Mouse (Mus musculus): ENCODE measurements at regions not wholly inside any gene's neighbourhood (a gene's known extent, or its start where the extent isn't known, plus 50 kb on each side); places are given as distances from the start of the nearest gene placed in this dataset.
"Not testable (repeated sequence)": the region's sequence is repeated elsewhere in the genome, so short reads cannot be mapped to it uniquely, and the experiment has no call there.

DNA sequence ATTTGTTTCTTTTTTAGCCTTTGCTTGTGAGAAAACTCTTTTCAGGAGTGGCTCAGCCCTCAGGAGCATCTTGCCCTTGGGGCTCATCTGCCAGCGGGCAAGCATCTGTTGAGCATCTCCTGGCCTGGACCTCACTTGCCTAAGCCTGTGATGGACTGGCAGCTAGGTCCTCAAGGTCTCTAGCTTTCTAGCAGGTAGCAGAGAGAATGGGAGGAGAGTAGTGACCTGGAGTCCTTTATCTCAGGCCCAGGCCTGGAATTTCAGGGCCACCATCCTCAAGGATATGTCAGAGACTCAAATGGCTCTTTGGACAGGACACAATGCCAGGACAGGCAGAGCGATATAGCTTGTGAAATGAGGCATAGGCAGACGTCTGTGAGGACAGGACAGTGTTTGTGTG lies 59.3 kb upstream of the Klf13 start:
- peaks cover 13% of the 10 kb centered on the region; the same call in 1 of the 2 replicates for H3K4me1 ChIP-seq (ENCODE audit: control insufficient read depth, insufficient read depth, insufficient read length, low read length)
- no peak for TF ChIP-seq CTCF (IDR thresholded peaks at IDR 0.05; ENCODE audit: extremely low read depth, insufficient read length, insufficient replicate concordance, low read depth, low read length)
- TF ChIP-seq POLR2A (IDR thresholded peaks at IDR 0.05; ENCODE audit: low read depth, low read length): no peak

DNA sequence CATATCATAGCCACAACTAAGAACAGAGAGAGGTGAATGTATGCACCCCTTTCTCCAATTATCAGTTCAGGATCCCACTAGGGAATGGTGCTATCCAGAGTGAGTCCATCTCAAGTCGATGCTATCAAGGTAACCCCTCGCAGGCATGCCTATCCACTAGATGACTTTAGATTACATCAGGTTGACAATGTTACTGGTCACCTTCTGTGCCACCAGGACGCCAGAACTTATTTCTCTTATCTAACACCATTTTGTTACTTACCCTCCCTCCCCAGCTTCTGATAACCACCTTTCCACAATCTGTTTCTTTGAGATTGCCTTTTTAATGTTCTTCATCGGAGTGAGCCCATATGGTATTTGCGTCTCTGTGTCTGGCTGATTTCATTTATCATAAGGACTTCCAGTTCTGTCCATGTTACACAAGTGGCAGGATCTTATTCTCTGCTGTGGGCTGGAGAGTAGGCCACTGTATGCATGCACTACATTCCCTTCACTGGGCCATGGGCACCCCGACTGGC lies 57.9 kb upstream of the Klf13 start:
- no peaks in the 10 kb centered on the region for H3K27me3 ChIP-seq (ENCODE audit: control insufficient read depth, insufficient read depth, low read length)
- WGBS: 86% methylated on average over 6 of the region's 6 CpGs
- no peak overlapping the region for H3K27ac ChIP-seq (ENCODE audit: insufficient read depth, low read depth, low read length)
- TF ChIP-seq CTCF (IDR thresholded peaks at IDR 0.05; ENCODE audit: extremely low read depth, insufficient read length, insufficient replicate concordance, low read depth, low read length) (no peak), POLR2A (IDR thresholded peaks at IDR 0.05; ENCODE audit: low read depth, low read length) (no peak)
- H3K4me3 ChIP-seq (ENCODE audit: low read depth, low read length): no peak overlapping the region
- H3K36me3 ChIP-seq (ENCODE audit: control insufficient read depth, insufficient read depth, low read length): no peaks in the 10 kb centered on the region
- peaks cover 13% of the 10 kb centered on the region; the same call in 1 of the 2 replicates for H3K4me1 ChIP-seq (ENCODE audit: control insufficient read depth, insufficient read depth, insufficient read length, low read length)

More for the DNA sequence above, 59.3 kb upstream of the Klf13 start:
- Histone ChIP-seq H3K36me3 (ENCODE audit: control insufficient read depth, insufficient read depth, low read length) (no peaks in the 10 kb centered on the region), H3K27me3 (ENCODE audit: control insufficient read depth, insufficient read depth, low read length) (no peaks in the 10 kb centered on the region), H3K4me3 (ENCODE audit: low read depth, low read length) (no peak overlapping the region), H3K27ac (ENCODE audit: insufficient read depth, low read depth, low read length) (no peak overlapping the region)
- WGBS: 82% methylated on average over 3 of the region's 3 CpGs

DNA sequence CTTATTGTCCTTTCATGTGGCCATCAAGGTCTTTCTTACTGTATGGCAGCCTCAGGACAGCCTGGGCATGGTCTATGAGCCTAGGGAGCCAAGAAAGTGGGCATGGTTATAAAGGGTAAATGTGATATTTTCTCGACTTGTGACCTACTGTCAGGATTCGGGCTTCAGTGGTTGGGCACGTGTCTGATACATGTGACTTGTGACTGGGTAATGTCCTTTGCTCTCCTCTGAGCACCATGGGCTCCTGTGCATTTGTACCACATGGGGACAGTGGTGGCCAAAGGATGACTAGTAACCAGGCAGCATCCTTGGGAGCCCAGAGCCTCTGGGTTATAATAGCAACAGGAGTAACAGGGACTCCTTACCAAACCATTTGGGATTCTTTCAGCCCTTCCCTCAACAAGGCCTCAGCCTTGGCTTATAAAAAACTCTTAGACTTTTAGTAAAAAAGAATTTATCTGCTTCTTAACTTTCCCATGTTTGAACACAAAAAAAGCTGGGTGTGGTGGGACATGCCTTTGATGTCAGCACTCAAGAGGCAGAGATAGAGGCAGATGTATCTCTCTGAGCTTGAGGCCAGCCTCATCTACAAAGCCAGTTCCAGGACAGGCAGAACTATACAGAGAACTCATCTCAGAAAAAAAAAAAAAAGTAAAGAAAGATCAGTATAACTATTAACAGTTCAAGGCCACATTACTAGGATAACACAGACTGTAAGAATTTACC lies 56.7 kb upstream of the Klf13 start:
- no peaks in the 10 kb centered on the region for H3K27me3 ChIP-seq (ENCODE audit: control insufficient read depth, insufficient read depth, low read length)
- no peaks in the 10 kb centered on the region for H3K36me3 ChIP-seq (ENCODE audit: control insufficient read depth, insufficient read depth, low read length)
- H3K4me1 ChIP-seq (ENCODE audit: control insufficient read depth, insufficient read depth, insufficient read length, low read length): peaks cover 11% of the 10 kb centered on the region; the same call in 1 of the 2 replicates
- no peak overlapping the region for H3K4me3 ChIP-seq (ENCODE audit: low read depth, low read length)
- TF ChIP-seq POLR2A (IDR thresholded peaks at IDR 0.05; ENCODE audit: low read depth, low read length) (no peak), CTCF (IDR thresholded peaks at IDR 0.05; ENCODE audit: extremely low read depth, insufficient read length, insufficient replicate concordance, low read depth, low read length) (no peak)
- H3K27ac ChIP-seq (ENCODE audit: insufficient read depth, low read depth, low read length): no peak overlapping the region
- WGBS: 85% methylated on average over 3 of the region's 3 CpGs

DNA sequence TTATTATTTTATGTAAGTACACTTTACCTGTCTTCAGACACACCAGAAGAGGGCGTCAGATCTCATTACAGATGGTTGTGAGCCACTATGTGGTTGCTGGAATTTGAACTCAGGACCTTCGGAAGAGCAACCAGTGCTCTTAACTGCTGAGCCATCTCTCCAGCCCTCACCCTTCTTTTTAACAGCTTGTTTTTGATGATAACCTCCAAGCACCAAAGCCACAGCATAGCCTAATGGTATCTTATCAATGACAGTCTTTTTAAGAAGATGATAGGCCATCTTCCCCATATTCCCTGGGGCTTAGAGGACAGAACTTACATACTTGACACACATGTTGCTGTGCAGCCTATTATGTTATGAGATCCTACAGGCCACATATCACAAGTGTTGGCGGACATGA lies 56.1 kb upstream of the Klf13 start:
- not testable (repeated sequence) for H3K36me3 ChIP-seq (ENCODE audit: control insufficient read depth, insufficient read depth, low read length); H3K4me3 ChIP-seq (ENCODE audit: low read depth, low read length); H3K27me3 ChIP-seq (ENCODE audit: control insufficient read depth, insufficient read depth, low read length); H3K4me1 ChIP-seq (ENCODE audit: control insufficient read depth, insufficient read depth, insufficient read length, low read length); H3K27ac ChIP-seq (ENCODE audit: insufficient read depth, low read depth, low read length)
- WGBS: 76% methylated on average over 3 of the region's 3 CpGs

DNA sequence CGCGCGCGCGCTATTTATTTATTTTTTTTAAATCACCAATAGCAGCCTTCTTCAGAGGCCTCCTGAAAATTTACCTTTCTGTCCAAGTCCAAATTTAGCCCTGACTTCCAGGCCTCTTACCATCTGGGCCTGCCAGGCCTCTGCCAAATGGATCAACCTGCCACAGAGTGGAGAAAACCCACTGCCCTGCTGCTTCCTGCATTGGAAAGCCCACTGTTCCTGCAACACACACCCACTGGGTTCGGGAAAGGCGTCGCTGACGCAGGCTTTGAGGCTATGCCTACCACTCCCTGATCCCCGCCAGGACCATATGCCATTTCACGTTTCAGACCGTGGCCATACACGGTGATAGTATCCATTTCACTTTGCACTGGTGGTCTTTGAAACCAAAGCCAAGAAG lies 53.4 kb upstream of the Klf13 start:
- Histone ChIP-seq H3K4me3 (ENCODE audit: low read depth, low read length) (no peak overlapping the region), H3K4me1 (ENCODE audit: control insufficient read depth, insufficient read depth, insufficient read length, low read length) (peaks cover 10% of the 10 kb centered on the region), H3K27ac (ENCODE audit: insufficient read depth, low read depth, low read length) (no peak overlapping the region), H3K27me3 (ENCODE audit: control insufficient read depth, insufficient read depth, low read length) (no peaks in the 10 kb centered on the region), H3K36me3 (ENCODE audit: control insufficient read depth, insufficient read depth, low read length) (no peaks in the 10 kb centered on the region)
- no peak for TF ChIP-seq POLR2A (IDR thresholded peaks at IDR 0.05; ENCODE audit: low read depth, low read length)
- TF ChIP-seq CTCF (IDR thresholded peaks at IDR 0.05; ENCODE audit: extremely low read depth, insufficient read length, insufficient replicate concordance, low read depth, low read length): no peak
- WGBS: 95% methylated on average over 13 of the region's 13 CpGs

DNA sequence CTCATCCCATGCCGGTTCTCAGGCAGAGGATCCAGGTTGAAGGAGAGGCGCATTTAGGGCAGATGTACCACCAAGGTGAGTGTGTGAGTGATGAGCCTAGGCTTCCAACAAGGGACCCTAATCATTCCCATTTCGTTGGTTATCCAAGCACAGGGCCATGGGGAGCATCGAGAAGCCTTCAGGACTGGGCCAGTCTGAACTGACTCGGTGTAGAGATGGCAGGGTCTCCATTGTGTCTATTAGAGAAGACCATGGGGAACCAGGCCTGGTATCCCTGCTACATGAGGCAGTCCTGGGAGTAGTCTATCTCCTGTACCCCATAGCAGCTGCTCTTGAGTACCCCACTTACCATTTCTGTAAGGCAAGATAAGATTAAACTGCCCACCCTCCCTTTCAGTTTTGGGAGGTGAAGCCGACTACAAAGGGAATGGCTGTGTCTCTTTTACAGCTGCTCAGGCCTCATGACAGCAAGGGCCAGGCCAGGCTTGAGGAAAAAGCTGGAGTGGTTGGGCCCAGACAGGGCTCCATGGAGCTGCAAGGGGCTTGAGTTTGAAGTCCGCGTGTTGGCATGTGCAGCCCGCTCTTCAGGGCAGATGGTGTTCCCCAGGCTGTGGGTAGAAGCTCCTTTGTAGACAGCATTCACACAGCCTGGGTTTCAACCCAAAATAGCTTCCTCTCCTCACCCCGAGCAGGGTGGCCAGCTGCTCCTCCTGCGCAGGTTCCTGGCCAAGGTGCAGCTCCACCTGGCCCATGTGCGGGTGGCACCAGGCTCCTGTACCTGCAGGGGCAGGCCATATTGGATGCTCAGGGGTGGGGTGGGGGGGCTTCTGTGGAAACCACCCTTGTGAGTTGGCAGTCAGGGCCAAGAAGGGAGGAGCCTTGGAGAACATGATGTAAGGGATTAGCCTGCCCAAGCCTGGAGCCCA lies 52.6 kb upstream of the Klf13 start:
- Histone ChIP-seq H3K4me1 (ENCODE audit: control insufficient read depth, insufficient read depth, insufficient read length, low read length) (peaks cover 18% of the 10 kb centered on the region), H3K4me3 (ENCODE audit: low read depth, low read length) (no peak overlapping the region), H3K36me3 (ENCODE audit: control insufficient read depth, insufficient read depth, low read length) (no peaks in the 10 kb centered on the region), H3K27ac (ENCODE audit: insufficient read depth, low read depth, low read length) (no peak overlapping the region), H3K27me3 (ENCODE audit: control insufficient read depth, insufficient read depth, low read length) (no peaks in the 10 kb centered on the region)
- TF ChIP-seq CTCF (IDR thresholded peaks at IDR 0.05; ENCODE audit: extremely low read depth, insufficient read length, insufficient replicate concordance, low read depth, low read length) (no peak), POLR2A (IDR thresholded peaks at IDR 0.05; ENCODE audit: low read depth, low read length) (no peak)
- 89% methylated on average over 12 of the region's 12 CpGs for WGBS

Data from small intestine, adult 2 months (tissue).